ENCODE assay signal across 19 mouse cellular contexts in the genomic region with DNA sequence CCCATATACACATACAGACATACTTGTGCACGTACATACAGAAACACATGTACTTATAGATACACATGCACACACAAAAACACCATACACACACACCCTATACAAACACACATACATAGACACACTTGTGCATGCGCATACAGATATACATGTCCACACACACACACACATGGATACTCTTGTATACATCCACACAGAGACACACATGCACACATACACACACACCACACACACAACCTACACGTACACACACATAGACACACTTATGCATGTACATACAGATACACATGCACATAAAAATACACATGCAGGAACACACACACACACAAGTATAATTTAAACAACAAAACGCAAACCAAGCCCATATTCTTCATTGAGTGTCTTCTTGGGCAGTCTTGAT. TPM values are rescaled to one million over a fixed set of nuclear protein-coding genes. Genes with fewer than 3 reads are reported as not detected.
DNase-seq lines count a peak whose midpoint lies in the region; ATAC-seq lines count a peak whose summit lies in the region.
"Had no signal": no experiment of that assay in that cellular context is flagged by ENCODE, and none has a peak within 500 bp of the region (broad histone marks: within the 10 kb centered on the region; RNA-seq: fewer than 3 reads in every experiment).

No protein-coding gene starts in this region.

- no peaks in the 10 kb centered on the region for H3K4me1 ChIP-seq in forebrain, embryonic 14.5 days (ENCODE audit: control insufficient read depth, insufficient read depth, low read length)
- H3K4me1 ChIP-seq in forebrain, embryonic 12.5 days, result peaks cover 4% of the 10 kb centered on the region; the same call in 1 of the 2 replicates
- no peaks in the 10 kb centered on the region for H3K4me1 ChIP-seq in hindbrain, embryonic 16.5 days (ENCODE audit: control insufficient read depth, insufficient read depth, low read depth, low read length)
- H3K4me1 ChIP-seq in hindbrain, embryonic 13.5 days (replicated peaks), result peaks cover 19% of the 10 kb centered on the region
- H3K4me1 ChIP-seq in forebrain, embryonic 16.5 days (replicated peaks; ENCODE audit: control insufficient read depth, insufficient read depth, low read length), result 0 out of 2 replicates have a peak, but pooled peaks cover 2% of the 10 kb centered on the region
- H3K4me1 ChIP-seq in midbrain, embryonic 15.5 days, result no peaks in the 10 kb centered on the region; the same call in 1 of the 2 replicates

- no peaks in the 10 kb centered on the region for H3K9me3 ChIP-seq in forebrain, embryonic 14.5 days (replicated peaks; ENCODE audit: control insufficient read depth, low read length)
- no peaks in the 10 kb centered on the region for H3K9me3 ChIP-seq in forebrain, embryonic 12.5 days
- H3K9me3 ChIP-seq in hindbrain, embryonic 16.5 days (ENCODE audit: control insufficient read depth, low read length), result no peaks in the 10 kb centered on the region
- H3K9me3 ChIP-seq in hindbrain, embryonic 13.5 days, result no peaks in the 10 kb centered on the region
- H3K9me3 ChIP-seq in forebrain, embryonic 16.5 days (ENCODE audit: control insufficient read depth, low read length), result no peaks in the 10 kb centered on the region
- H3K9me3 ChIP-seq in midbrain, embryonic 15.5 days, result no peaks in the 10 kb centered on the region
- H3K9me3 ChIP-seq: embryonic facial prominence, embryonic 13.5 days; heart, embryonic 15.5 days had no signal

- no peak for DNase-seq in forebrain, embryonic 14.5 days (ENCODE audit: low spot score)
- no peak for DNase-seq in MN1 (ENCODE audit: low spot score)
- DNase-seq: adrenal gland, adult 2 months; adrenal gland, postnatal 25 days; cerebellum, adult 9-11 months; gastrocnemius, postnatal 10 days had no signal

- H3K27ac ChIP-seq in forebrain, embryonic 14.5 days (ENCODE audit: low read depth, low read length), result no peak overlapping the region
- no peak overlapping the region for H3K27ac ChIP-seq in forebrain, embryonic 12.5 days
- no peak overlapping the region for H3K27ac ChIP-seq in hindbrain, embryonic 16.5 days (ENCODE audit: low read depth, low read length)
- H3K27ac ChIP-seq in hindbrain, embryonic 13.5 days, result no peak overlapping the region
- no peak overlapping the region for H3K27ac ChIP-seq in forebrain, embryonic 16.5 days (ENCODE audit: low read length)
- H3K27ac ChIP-seq in midbrain, embryonic 15.5 days, result no peak overlapping the region
- H3K27ac ChIP-seq: embryonic facial prominence, embryonic 13.5 days; heart, embryonic 15.5 days had no signal

- WGBS in forebrain, embryonic 14.5 days, result 88% methylated on average over 4 of the region's 4 CpGs
- 86% methylated on average over 4 of the region's 4 CpGs for WGBS in forebrain, embryonic 12.5 days
- 92% methylated on average over 4 of the region's 4 CpGs for whole genome bisulfite sequencing in hindbrain, embryonic 16.5 days
- 88% methylated on average over 4 of the region's 4 CpGs for WGBS in hindbrain, embryonic 13.5 days
- WGBS in forebrain, embryonic 16.5 days, result 91% methylated on average over 4 of the region's 4 CpGs
- 90% methylated on average over 4 of the region's 4 CpGs for WGBS in midbrain, embryonic 15.5 days

- H3K9ac ChIP-seq in forebrain, embryonic 14.5 days (ENCODE audit: low read length), result no peak overlapping the region
- no peak overlapping the region for H3K9ac ChIP-seq in forebrain, embryonic 12.5 days
- H3K9ac ChIP-seq in hindbrain, embryonic 16.5 days (ENCODE audit: low read depth, low read length), result no peak overlapping the region
- no peak overlapping the region for H3K9ac ChIP-seq in hindbrain, embryonic 13.5 days
- no peak overlapping the region for H3K9ac ChIP-seq in forebrain, embryonic 16.5 days (replicated peaks; ENCODE audit: low read depth, low read length)
- H3K9ac ChIP-seq in midbrain, embryonic 15.5 days, result no peak overlapping the region
- H3K9ac ChIP-seq: embryonic facial prominence, embryonic 13.5 days had no signal

- no peaks in the 10 kb centered on the region for H3K27me3 ChIP-seq in forebrain, embryonic 14.5 days (replicated peaks; ENCODE audit: control insufficient read depth, insufficient read depth, low read length)
- no peaks in the 10 kb centered on the region for H3K27me3 ChIP-seq in forebrain, embryonic 12.5 days
- H3K27me3 ChIP-seq in hindbrain, embryonic 16.5 days (replicated peaks; ENCODE audit: control insufficient read depth, insufficient read depth, low read length), result no peaks in the 10 kb centered on the region
- no peaks in the 10 kb centered on the region for H3K27me3 ChIP-seq in hindbrain, embryonic 13.5 days
- no peaks in the 10 kb centered on the region for H3K27me3 ChIP-seq in forebrain, embryonic 16.5 days (replicated peaks; ENCODE audit: control insufficient read depth, insufficient read depth, low read length)
- H3K27me3 ChIP-seq in midbrain, embryonic 15.5 days (replicated peaks), result no peaks in the 10 kb centered on the region
- H3K27me3 ChIP-seq: embryonic facial prominence, embryonic 13.5 days; heart, embryonic 15.5 days; Patski had no signal

- no peak overlapping the region for H3K4me2 ChIP-seq in forebrain, embryonic 14.5 days (ENCODE audit: low read length)
- no peak overlapping the region for H3K4me2 ChIP-seq in forebrain, embryonic 12.5 days
- no peak overlapping the region for H3K4me2 ChIP-seq in hindbrain, embryonic 16.5 days (ENCODE audit: low read length)
- no peak overlapping the region for H3K4me2 ChIP-seq in hindbrain, embryonic 13.5 days
- H3K4me2 ChIP-seq in forebrain, embryonic 16.5 days (ENCODE audit: low read length), result no peak overlapping the region
- H3K4me2 ChIP-seq in midbrain, embryonic 15.5 days, result no peak overlapping the region
- H3K4me2 ChIP-seq: embryonic facial prominence, embryonic 13.5 days; heart, embryonic 11.5 days had no signal

- no peak overlapping the region for H3K4me3 ChIP-seq in forebrain, embryonic 14.5 days (ENCODE audit: low read depth, low read length)
- H3K4me3 ChIP-seq in forebrain, embryonic 12.5 days (replicated peaks), result no peak overlapping the region
- H3K4me3 ChIP-seq in hindbrain, embryonic 16.5 days (ENCODE audit: low read length), result no peak overlapping the region
- H3K4me3 ChIP-seq in hindbrain, embryonic 13.5 days, result no peak overlapping the region
- no peak overlapping the region for H3K4me3 ChIP-seq in forebrain, embryonic 16.5 days (replicated peaks; ENCODE audit: low read length)
- no peak overlapping the region for H3K4me3 ChIP-seq in midbrain, embryonic 15.5 days
- H3K4me3 ChIP-seq: embryonic facial prominence, embryonic 13.5 days; heart, embryonic 15.5 days had no signal

- 0 out of 2 replicates have a peak, but pooled peaks have one; percentile 14 for ATAC-seq in forebrain, embryonic 14.5 days
- ATAC-seq in forebrain, embryonic 12.5 days (ENCODE audit: low FRiP score), result no peak
- peak; percentile 18; the same call in 1 of the 2 replicates for ATAC-seq in hindbrain, embryonic 16.5 days
- ATAC-seq in hindbrain, embryonic 13.5 days (ENCODE audit: low FRiP score), result no peak
- ATAC-seq in forebrain, embryonic 16.5 days, result 0 out of 2 replicates have a peak, but pooled peaks have one; percentile 5
- ATAC-seq in midbrain, embryonic 15.5 days (replicated peaks), result peak; percentile 53
- ATAC-seq in megakaryocyte, adult 5-6 weeks (ENCODE audit: poor library complexity, severe bottlenecking), result no peak
- ATAC-seq: inflammation-experienced regulatory T-cells, adult 6 months; intestine, postnatal 0 days; Patski had no signal

- H3K36me3 ChIP-seq in forebrain, embryonic 14.5 days (ENCODE audit: control insufficient read depth, insufficient read depth, low read length), result no peaks in the 10 kb centered on the region
- no peaks in the 10 kb centered on the region for H3K36me3 ChIP-seq in forebrain, embryonic 12.5 days (replicated peaks)
- no peaks in the 10 kb centered on the region for H3K36me3 ChIP-seq in hindbrain, embryonic 16.5 days (ENCODE audit: control insufficient read depth, insufficient read depth, low read length)
- no peaks in the 10 kb centered on the region for H3K36me3 ChIP-seq in hindbrain, embryonic 13.5 days
- peaks cover 4% of the 10 kb centered on the region; the same call in 1 of the 2 replicates for H3K36me3 ChIP-seq in forebrain, embryonic 16.5 days (ENCODE audit: control insufficient read depth, insufficient read depth)
- H3K36me3 ChIP-seq in midbrain, embryonic 15.5 days (replicated peaks), result no peaks in the 10 kb centered on the region
- H3K36me3 ChIP-seq: embryonic facial prominence, embryonic 13.5 days; heart, embryonic 15.5 days had no signal

RNA-seq across cellular contexts. Expression of a gene that starts 57.8 kb away (rescaled TPM):
- polyA plus RNA-seq in forebrain, embryonic 14.5 days (2014; fragmentation: Nextera tagmentation; extraction: Ambion mirVana), result 24.9 and 43.9 TPM in 2 replicates
- 26.8 and 30.8 TPM in 2 replicates for polyA plus RNA-seq in forebrain, embryonic 12.5 days (2016; fragmentation: Nextera tagmentation; extraction: Ambion mirVana)
- polyA plus RNA-seq in hindbrain, embryonic 16.5 days (2015; fragmentation: Nextera tagmentation; extraction: Ambion mirVana), result 37.4 and 38.3 TPM in 2 replicates
- 37.3 and 37.7 TPM in 2 replicates for polyA plus RNA-seq in hindbrain, embryonic 13.5 days (2015; fragmentation: Nextera tagmentation; extraction: Ambion mirVana)
- polyA plus RNA-seq in forebrain, embryonic 16.5 days (2015; fragmentation: Nextera tagmentation; extraction: Ambion mirVana), result 35.5 and 41.2 TPM in 2 replicates
- 38.7 and 43.0 TPM in 2 replicates for polyA plus RNA-seq in midbrain, embryonic 15.5 days (2015; fragmentation: Nextera tagmentation; extraction: Ambion mirVana)
- total RNA-seq in megakaryocyte, adult 5-6 weeks (2015), result 0.21 and 0.71 TPM in 2 replicates
- total RNA-seq in megakaryocyte, adult 5-6 weeks (2017), result 0.37 and 0.73 TPM in 2 replicates

RNA-seq across cellular contexts. Expression of a gene that starts 58.2 kb away (rescaled TPM):
- 32.2 and 40.3 TPM in 2 replicates for polyA plus RNA-seq in forebrain, embryonic 14.5 days (2014; fragmentation: Nextera tagmentation; extraction: Ambion mirVana)
- polyA plus RNA-seq in forebrain, embryonic 12.5 days (2016; fragmentation: Nextera tagmentation; extraction: Ambion mirVana), result 3.7 and 3.9 TPM in 2 replicates
- polyA plus RNA-seq in hindbrain, embryonic 16.5 days (2015; fragmentation: Nextera tagmentation; extraction: Ambion mirVana), result 74.4 and 92.8 TPM in 2 replicates
- polyA plus RNA-seq in hindbrain, embryonic 13.5 days (2015; fragmentation: Nextera tagmentation; extraction: Ambion mirVana), result 20.5 and 22.9 TPM in 2 replicates
- 58.6 and 61.5 TPM in 2 replicates for polyA plus RNA-seq in forebrain, embryonic 16.5 days (2015; fragmentation: Nextera tagmentation; extraction: Ambion mirVana)
- polyA plus RNA-seq in midbrain, embryonic 15.5 days (2015; fragmentation: Nextera tagmentation; extraction: Ambion mirVana), result 45.6 and 48.4 TPM in 2 replicates
- not detected in 2 replicates for total RNA-seq in megakaryocyte, adult 5-6 weeks (2015)
- 0.77 TPM in 1 of 2 replicates, not detected in the other for total RNA-seq in megakaryocyte, adult 5-6 weeks (2017)
- total RNA-seq: hematopoietic stem cell, adult 5-6 weeks had no signal

Comparison
In these comparisons a context has a peak if more than half of its experiments do, and no peak if none do; other contexts are left out.
1. ATAC-seq: peak in forebrain, embryonic 14.5 days (single experiment), hindbrain, embryonic 16.5 days (single experiment), forebrain, embryonic 16.5 days (single experiment) and midbrain, embryonic 15.5 days (single experiment); none in forebrain, embryonic 12.5 days (single experiment), hindbrain, embryonic 13.5 days (single experiment) and megakaryocyte, adult 5-6 weeks (single experiment).